Mouse (Mus musculus): ENCODE measurements around the gene Slc25a35. TPM values are rescaled to one million over a fixed set of nuclear protein-coding genes. Genes with fewer than 3 reads are reported as not detected.
A peak's percentile ranks its signal among the peaks of the same experiment; 100 is the strongest.
"Not testable (repeated sequence)": the region's sequence is repeated elsewhere in the genome, so short reads cannot be mapped to it uniquely, and the experiment has no call there.

Gene Slc25a35
- polyA plus RNA-seq, 1 experiment from 2014 or later = 2.1 TPM

DNA sequence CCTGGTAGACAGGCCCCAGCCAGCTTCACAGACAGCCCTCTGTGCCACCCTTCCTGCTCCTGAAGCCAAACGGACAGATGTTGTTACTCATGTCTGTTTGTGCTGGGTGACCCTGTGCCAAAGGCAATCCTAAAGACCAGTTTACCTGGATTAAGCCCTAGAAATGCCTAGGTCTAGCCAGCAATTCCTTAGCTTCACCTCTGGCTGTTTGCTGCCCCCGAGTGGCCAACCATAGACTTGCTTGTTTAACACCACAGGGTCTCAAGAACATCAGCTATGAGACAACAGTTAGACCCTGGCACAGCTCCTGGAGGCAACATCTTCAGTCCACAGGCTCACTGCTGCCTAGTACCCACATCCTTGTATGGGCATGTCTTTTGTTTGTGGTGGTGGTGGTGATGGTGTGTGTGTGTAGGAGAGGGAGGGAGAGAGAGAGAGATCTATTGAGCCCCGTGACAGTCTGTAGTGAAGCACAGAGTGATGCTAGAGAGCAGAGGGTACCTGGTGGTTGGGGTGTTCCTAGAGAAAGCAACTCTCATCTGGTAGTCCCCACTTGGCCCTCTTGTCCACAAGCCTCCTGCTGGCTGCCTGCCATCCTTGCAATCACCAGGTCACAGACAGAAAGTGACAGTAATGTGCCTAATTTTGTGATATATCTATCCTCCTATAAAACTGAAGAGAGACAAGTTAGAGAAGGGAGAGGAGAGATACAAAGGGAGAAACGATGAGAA is 14.9 kb downstream of the Slc25a35 start:
- Histone ChIP-seq H3K9ac (no peak overlapping the region), H3K27me3 (no peaks in the 10 kb centered on the region), H3K4me1 (replicated peaks) (no peaks in the 10 kb centered on the region), H3K4me2 (no peak overlapping the region), H3K27ac (replicated peaks) (no peak overlapping the region), H3K9me3 (no peaks in the 10 kb centered on the region), H3K4me3 (no peak overlapping the region), H3K36me3 (peaks cover 16% of the 10 kb centered on the region)
- WGBS = 26% methylated on average over 4 of the region's 4 CpGs
- peak; percentile 75 for ATAC-seq (ENCODE audit: low FRiP score, low read depth)

DNA sequence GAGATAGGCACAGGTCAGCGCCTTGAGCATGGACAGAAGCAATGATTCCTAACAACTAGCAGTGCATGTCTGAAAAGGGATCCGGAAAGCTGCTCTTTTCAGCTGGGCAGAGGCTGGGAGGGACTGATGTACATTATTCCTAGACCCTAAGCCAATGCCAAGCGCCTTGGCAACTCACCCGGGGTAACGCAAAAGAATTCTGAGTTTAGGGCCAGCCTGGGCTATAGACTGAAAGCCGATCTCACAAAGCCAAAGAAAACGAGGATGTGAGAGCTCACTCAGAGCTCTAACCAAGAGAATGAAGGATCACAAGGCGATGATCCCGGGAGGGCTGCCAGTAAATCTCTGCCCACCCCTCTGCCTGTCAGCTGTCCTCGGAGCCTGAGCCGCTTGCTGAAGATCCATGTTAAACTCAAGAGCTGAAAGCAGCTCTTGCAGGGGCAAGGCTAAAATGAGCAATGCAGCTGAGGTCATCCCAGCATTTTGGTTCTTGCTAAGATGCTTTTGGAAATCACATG is 19.5 kb downstream of the Slc25a35 start:
- Histone ChIP-seq H3K27ac (replicated peaks) (0 out of 2 replicates have a peak overlapping the region, but pooled peaks have one; percentile 22), H3K9me3 (no peaks in the 10 kb centered on the region), H3K9ac (no peak overlapping the region), H3K4me2 (no peak overlapping the region), H3K4me3 (no peak overlapping the region), H3K36me3 (peaks cover 42% of the 10 kb centered on the region), H3K4me1 (replicated peaks) (no peaks in the 10 kb centered on the region), H3K27me3 (no peaks in the 10 kb centered on the region)
- WGBS = 78% methylated on average over 11 of the region's 11 CpGs
- no peak for ATAC-seq (ENCODE audit: low FRiP score, low read depth)

DNA sequence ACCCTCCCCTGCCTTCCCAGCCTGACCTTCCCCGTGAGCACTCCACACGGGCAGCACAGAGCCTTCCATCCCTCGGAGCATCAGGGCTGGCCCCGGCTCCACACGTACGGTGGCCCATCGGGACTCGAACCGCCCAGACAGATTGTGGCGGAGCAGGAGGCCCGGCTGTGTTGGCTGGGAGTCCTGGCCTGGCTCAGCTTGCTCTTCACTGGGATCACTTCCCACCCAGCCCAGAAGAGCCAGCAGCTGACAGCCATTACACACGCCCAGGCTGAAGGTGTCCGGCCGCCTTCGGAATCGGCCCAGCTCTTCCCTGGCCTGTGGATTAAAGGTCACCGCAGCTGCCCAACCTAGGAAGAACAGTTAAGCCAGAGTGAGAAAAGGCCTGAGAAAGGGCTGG is 20.4 kb downstream of the Slc25a35 start:
- 91% methylated on average over 17 of the region's 17 CpGs for WGBS
- H3K27me3 ChIP-seq = no peaks in the 10 kb centered on the region
- no peak for ATAC-seq (ENCODE audit: low FRiP score, low read depth)
- H3K4me3 ChIP-seq = no peak overlapping the region
- no peak overlapping the region for H3K4me2 ChIP-seq
- no peaks in the 10 kb centered on the region for H3K9me3 ChIP-seq
- H3K36me3 ChIP-seq = peaks cover 47% of the 10 kb centered on the region
- H3K4me1 ChIP-seq (replicated peaks) = no peaks in the 10 kb centered on the region
- no peak overlapping the region for H3K9ac ChIP-seq
- H3K27ac ChIP-seq (replicated peaks) = no peak overlapping the region

DNA sequence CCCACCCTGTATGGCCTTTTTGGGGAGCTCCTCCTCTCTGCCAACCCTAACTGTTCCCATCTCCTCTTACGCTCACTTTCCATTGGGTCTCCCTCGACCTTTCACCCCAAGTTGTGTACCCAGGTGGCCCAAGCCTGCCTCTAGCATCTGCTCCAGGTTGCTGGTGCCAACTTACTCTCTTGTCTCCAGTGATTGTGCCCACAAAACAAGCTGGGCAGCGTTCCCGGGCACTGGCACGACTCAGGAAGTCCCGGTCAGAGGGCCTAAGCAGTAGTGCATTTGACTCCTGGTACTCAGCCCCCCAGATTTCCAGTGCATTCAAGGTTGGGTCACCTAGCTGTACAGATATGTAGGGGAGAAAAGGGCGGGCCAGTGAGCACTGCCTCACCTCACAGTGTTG is 25.2 kb downstream of the Slc25a35 start:
- H3K4me3 ChIP-seq = no peak overlapping the region
- no peaks in the 10 kb centered on the region for H3K9me3 ChIP-seq
- H3K4me1 ChIP-seq (replicated peaks) = no peaks in the 10 kb centered on the region
- H3K27me3 ChIP-seq = no peaks in the 10 kb centered on the region
- no peak overlapping the region for H3K27ac ChIP-seq (replicated peaks)
- WGBS = 87% methylated on average over 7 of the region's 7 CpGs
- peaks cover 62% of the 10 kb centered on the region for H3K36me3 ChIP-seq
- no peak for ATAC-seq (ENCODE audit: low FRiP score, low read depth)
- no peak overlapping the region for H3K9ac ChIP-seq
- no peak overlapping the region for H3K4me2 ChIP-seq

DNA sequence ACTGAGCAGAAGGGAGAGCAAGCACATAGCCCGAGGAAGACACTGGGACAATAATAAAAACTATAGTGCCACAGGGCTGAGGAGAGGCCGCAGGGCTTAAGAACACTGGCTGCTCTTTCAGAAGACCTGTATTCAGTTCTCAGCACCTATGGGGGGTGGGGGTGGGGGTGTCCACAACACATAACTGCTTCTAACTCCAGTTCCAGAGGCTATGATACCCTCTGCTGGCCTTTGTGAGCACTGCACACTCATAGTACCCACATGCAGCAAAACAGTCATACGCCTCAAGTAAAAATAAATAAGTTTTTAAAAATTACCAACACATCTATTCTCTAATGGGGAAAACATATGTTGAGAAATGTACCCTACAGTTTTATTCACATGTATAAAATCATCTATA is 26.4 kb downstream of the Slc25a35 start:
- no peak overlapping the region for H3K27ac ChIP-seq (replicated peaks)
- no peak overlapping the region for H3K4me3 ChIP-seq

DNA sequence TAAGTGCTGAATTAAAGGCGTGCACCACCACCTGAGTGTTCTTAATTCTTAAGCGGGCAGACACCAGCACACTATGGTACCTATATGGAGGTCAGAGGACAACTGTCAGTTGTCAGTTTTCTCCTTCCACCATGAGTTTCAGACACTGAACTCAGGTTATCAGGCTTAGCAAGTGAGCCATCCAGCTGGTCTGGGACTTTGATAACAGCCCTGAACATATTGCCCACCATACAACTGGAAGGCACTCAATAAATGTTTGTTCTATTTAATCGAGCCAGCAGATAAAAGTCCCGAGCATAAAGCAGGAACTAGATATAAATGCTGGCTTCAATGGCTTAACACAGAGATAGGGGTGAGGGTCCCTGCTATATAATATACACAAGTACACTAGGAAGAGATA is 29.1 kb downstream of the Slc25a35 start:
- no peaks in the 10 kb centered on the region for H3K27me3 ChIP-seq
- WGBS = 92% methylated on average over 4 of the region's 4 CpGs
- H3K36me3 ChIP-seq = peaks cover 78% of the 10 kb centered on the region
- H3K9ac ChIP-seq = no peak overlapping the region
- ATAC-seq (ENCODE audit: low FRiP score, low read depth) = no peak
- H3K9me3 ChIP-seq = no peaks in the 10 kb centered on the region
- no peak overlapping the region for H3K27ac ChIP-seq (replicated peaks)
- H3K4me2 ChIP-seq = no peak overlapping the region
- H3K4me1 ChIP-seq (replicated peaks) = no peaks in the 10 kb centered on the region
- no peak overlapping the region for H3K4me3 ChIP-seq

More for the DNA sequence above, 26.4 kb downstream of the Slc25a35 start:
- H3K4me1 ChIP-seq (replicated peaks) = no peaks in the 10 kb centered on the region
- no peak overlapping the region for H3K4me2 ChIP-seq
- H3K27me3 ChIP-seq = no peaks in the 10 kb centered on the region
- ATAC-seq (ENCODE audit: low FRiP score, low read depth) = no peak
- H3K9me3 ChIP-seq = no peaks in the 10 kb centered on the region
- H3K36me3 ChIP-seq = peaks cover 73% of the 10 kb centered on the region
- 95% methylated on average over 3 of the region's 3 CpGs for WGBS
- H3K9ac ChIP-seq = no peak overlapping the region

DNA sequence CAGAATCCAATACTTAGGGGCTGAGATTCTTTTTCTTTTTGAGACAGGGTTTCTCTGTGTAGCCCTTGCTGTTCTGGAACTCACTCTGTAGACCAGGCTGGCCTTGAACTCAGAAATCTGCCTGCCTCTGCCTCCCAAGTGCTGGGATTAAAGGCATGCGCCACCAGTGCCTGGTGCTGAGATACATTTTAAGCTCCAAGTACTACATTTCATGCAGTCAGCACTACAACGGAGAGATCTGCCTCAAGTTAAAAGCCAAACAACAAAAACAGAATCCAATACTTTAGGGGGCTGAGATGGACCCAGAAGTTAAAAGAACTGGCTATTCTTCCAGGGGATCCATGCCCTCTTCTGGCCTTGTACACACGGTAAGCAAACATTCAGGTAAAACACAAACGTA is 34.9 kb downstream of the Slc25a35 start:
- not testable (repeated sequence) for H3K27me3 ChIP-seq; H3K27ac ChIP-seq (replicated peaks); H3K9me3 ChIP-seq; H3K9ac ChIP-seq; H3K4me2 ChIP-seq; ATAC-seq (ENCODE audit: low FRiP score, low read depth); H3K4me3 ChIP-seq
- H3K4me1 ChIP-seq (replicated peaks) = peaks cover 11% of the 10 kb centered on the region
- 97% methylated on average over 4 of the region's 4 CpGs for WGBS
- H3K36me3 ChIP-seq = peaks cover 47% of the 10 kb centered on the region

DNA sequence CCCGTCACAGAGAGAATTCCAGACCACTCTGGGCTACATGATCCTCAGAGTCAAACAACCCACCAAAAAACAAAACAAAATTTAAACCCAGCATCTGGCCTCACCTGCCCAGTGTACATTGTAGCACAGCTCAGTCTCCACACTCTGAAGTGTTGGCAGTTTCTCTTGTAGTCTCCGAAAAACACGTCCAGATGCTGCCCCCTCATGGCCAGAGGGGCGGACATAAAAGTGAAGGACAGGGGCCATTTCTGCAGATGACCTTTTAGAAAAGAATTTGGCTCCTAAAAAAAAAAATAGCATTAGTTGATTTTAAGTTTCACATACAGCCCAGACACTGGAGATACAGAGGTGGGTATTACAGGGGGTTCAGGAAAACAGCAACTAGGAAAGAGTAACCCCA is 35.7 kb downstream of the Slc25a35 start:
- 66% methylated on average over 4 of the region's 4 CpGs for WGBS
- Histone ChIP-seq H3K4me3 (no peak overlapping the region), H3K9ac (no peak overlapping the region), H3K4me2 (no peak overlapping the region), H3K27me3 (no peaks in the 10 kb centered on the region), H3K36me3 (peaks cover 39% of the 10 kb centered on the region), H3K9me3 (no peaks in the 10 kb centered on the region), H3K4me1 (replicated peaks) (peaks cover 13% of the 10 kb centered on the region), H3K27ac (replicated peaks) (no peak overlapping the region)
- ATAC-seq (ENCODE audit: low FRiP score, low read depth) = no peak

DNA sequence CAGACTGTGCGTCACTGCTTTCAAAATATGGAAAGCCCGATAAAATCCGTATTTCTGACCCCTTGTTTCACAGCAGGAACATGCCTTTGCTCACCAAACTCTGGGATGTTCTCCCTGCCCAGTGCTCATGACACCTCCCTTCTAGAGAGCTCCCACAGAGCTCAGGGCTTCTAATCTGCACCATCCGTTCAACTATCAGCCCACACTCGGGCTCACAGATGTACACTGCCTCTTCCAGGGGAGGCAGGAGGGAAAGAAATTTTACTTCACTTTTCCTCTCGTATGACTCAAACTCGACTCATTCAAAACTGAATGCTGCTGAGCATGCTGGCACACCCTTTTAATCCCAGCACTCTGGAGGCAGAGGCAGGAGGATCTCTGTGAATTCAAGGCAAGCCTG is 37.3 kb downstream of the Slc25a35 start:
- Histone ChIP-seq H3K4me1 (replicated peaks) (peaks cover 13% of the 10 kb centered on the region), H3K9me3 (no peaks in the 10 kb centered on the region), H3K27me3 (no peaks in the 10 kb centered on the region), H3K4me3 (no peak overlapping the region), H3K36me3 (peaks cover 26% of the 10 kb centered on the region), H3K4me2 (no peak overlapping the region), H3K27ac (replicated peaks) (no peak overlapping the region), H3K9ac (no peak overlapping the region)
- no peak for ATAC-seq (ENCODE audit: low FRiP score, low read depth)
- 94% methylated on average over 7 of the region's 7 CpGs for WGBS

DNA sequence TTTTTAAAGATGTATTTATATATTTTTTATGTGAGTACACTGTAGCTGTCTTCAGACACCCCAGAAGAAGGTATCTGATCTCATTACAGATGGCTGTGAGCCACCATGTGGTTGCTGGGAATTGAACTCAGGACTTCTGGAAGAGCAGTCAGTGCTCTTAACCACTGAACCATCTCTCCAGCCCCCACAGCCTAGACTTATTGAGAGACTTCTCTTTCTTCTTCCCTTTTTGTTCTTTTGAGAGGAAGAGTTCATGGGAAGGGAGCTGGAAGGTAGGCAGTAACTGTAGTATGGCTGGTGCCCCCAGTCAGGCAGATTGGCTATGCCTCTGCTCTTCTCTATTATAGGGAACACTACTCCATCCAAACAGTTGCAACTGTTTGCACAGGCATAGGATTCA is 38.6 kb downstream of the Slc25a35 start:
- not testable (repeated sequence) for H3K4me2 ChIP-seq; H3K4me3 ChIP-seq; H3K9me3 ChIP-seq; H3K27me3 ChIP-seq; H3K9ac ChIP-seq; H3K27ac ChIP-seq (replicated peaks); ATAC-seq (ENCODE audit: low FRiP score, low read depth)
- Histone ChIP-seq H3K36me3 (peaks cover 13% of the 10 kb centered on the region), H3K4me1 (replicated peaks) (peaks cover 22% of the 10 kb centered on the region)

DNA sequence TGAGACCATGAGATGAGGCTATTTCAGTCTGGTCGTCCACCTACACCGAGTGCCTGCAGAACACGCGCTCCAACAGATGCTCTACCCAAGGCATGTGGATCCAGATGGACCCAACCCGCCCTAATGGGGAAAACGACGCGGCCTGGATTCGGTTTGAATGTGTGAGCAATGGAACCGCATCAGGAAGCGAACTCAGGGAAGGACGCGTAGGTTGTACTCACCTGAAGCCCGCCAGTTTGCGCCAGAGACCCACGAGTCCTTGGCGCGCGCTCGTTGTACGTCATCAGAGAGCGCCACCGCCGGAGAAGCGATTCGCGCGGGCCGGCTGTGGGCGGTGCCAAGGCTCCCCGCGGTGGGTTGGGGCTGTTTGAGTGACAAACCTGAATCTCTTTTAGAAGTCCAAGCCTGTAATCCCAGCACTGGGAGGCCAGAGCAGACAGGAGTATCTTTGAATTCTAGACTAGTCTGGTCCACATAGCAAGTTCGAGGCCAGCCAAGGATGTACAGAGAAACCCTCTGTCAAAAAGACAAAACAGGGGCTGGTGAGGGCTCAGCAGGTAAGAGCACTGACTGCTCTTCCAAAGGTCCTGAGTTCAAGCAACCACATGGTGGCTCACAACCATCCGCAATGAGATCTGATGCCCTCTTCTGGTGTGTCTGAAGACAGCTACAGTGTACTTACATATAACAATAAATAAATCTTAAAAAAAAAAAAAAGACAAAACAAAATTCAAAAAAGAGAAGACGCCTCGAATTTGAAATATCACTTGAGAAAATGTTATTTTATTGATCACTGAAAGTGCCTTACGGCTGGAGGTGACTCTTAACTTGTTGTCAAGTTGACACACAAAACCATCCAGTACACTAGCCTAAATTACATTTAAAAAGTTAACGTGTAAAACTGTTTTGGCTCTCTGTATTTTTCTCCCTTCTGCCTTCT is 40.5 kb downstream of the Slc25a35 start, which contains the start of gene Pfas:
Gene Pfas, minus strand, starts transcription at position 279 of the 940 bp plus-strand sequence.
- H3K9ac ChIP-seq = peak within 1 kb of the TSS; percentile 68
- ATAC-seq (ENCODE audit: low FRiP score, low read depth) = peak; percentile 88
- 8% methylated on average over 38 of the region's 38 CpGs for WGBS
- peak within 1 kb of the TSS; percentile 61 for H3K4me2 ChIP-seq
- peaks cover 1% of the 10 kb centered on the region; the same call in 1 of the 2 replicates for H3K36me3 ChIP-seq
- peak within 1 kb of the TSS; percentile 66 for H3K27ac ChIP-seq (replicated peaks)
- H3K9me3 ChIP-seq = no peaks in the 10 kb centered on the region
- peak within 1 kb of the TSS; percentile 62 for H3K4me3 ChIP-seq
- H3K4me1 ChIP-seq (replicated peaks) = peaks cover 24% of the 10 kb centered on the region
- H3K27me3 ChIP-seq = no peaks in the 10 kb centered on the region

DNA sequence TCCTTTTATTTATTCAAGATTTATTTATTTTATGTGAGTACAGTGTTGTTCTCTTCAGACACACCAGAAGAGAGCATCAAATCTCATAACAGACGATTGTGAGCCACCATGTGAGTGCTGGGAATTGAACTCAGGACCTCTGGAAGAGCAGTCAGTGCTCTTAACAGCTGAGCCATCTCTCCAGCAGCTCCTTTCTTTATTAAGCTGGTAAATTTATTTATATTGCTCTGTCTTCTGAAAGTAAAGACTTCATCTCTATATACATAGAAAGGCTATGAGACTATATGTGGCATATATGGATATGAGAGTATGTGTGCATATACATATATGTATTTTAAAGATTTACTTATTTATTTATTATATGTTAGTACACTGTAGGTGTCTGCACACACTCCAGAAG is 41.6 kb downstream of the Slc25a35 start:
- no peaks in the 10 kb centered on the region for H3K36me3 ChIP-seq
- no peak for ATAC-seq (ENCODE audit: low FRiP score, low read depth)
- H3K9ac ChIP-seq = no peak overlapping the region
- H3K27me3 ChIP-seq = no peaks in the 10 kb centered on the region
- H3K4me2 ChIP-seq = no peak overlapping the region
- no peak overlapping the region for H3K4me3 ChIP-seq
- no peaks in the 10 kb centered on the region for H3K9me3 ChIP-seq
- no peak overlapping the region for H3K27ac ChIP-seq (replicated peaks)
- peaks cover 24% of the 10 kb centered on the region for H3K4me1 ChIP-seq (replicated peaks)
- 95% methylated on average over 1 of the region's 1 CpGs for WGBS
